Mouse (Mus musculus) lung, adult 2 months (tissue): ENCODE data around the gene Zfp663. TPM values are rescaled to one million over a fixed set of nuclear protein-coding genes. Genes with fewer than 3 reads are reported as not detected.

Experiments used
- DNase-seq: peaks from one replicate; pipeline ENCODE4 v3.0.0; 2022
- H3K4me1 ChIP-seq: fragments of 200-500 bp; 2 replicates; pipeline ENCODE4 v1.6.1; 2011; ENCODE audit warnings: low read length; ENCODE audit not compliant: control insufficient read depth, insufficient read depth
- H3K4me3 ChIP-seq: fragments of 200-500 bp; replicated peaks from 2 replicates; pipeline ENCODE3; 2011; ENCODE audit warnings: low read depth, mild to moderate bottlenecking, control low read depth, low read length; ENCODE audit errors: extremely low read depth
- CTCF ChIP-seq: fragments of 200-500 bp; IDR thresholded peaks from 2 replicates; pipeline ENCODE4 v1.5.1; 2011; ENCODE audit warnings: mild to moderate bottlenecking, low read length, control low read depth; ENCODE audit not compliant: insufficient read depth
- POLR2A ChIP-seq: fragments of 200-500 bp; IDR thresholded peaks from 2 replicates; pipeline ENCODE4 v1.6.1; 2011; ENCODE audit warnings: low read depth, mild to moderate bottlenecking, control low read depth, low read length, borderline replicate concordance; ENCODE audit errors: extremely low read depth
- WGBS: fragments of 180-500 bp; shearing (Covaris S2); methylation state at CpG from one replicate; pipeline ENCODE4 v1.1.7; 2018; 5-methylcytosine and 5-hydroxymethylcytosine counted together
- polyA plus RNA-seq: library from polyadenylated mRNA; depleted of rRNA; stranded (reverse); fragments of >200 nt; gene quantifications from 2 replicates; pipeline ENCODE4 v1.2.3, GENCODE M21; 2012; rRNA removed

Zfp663 gene
- polyA plus RNA-seq, 1 experiment: 1.3 TPM

DNA sequence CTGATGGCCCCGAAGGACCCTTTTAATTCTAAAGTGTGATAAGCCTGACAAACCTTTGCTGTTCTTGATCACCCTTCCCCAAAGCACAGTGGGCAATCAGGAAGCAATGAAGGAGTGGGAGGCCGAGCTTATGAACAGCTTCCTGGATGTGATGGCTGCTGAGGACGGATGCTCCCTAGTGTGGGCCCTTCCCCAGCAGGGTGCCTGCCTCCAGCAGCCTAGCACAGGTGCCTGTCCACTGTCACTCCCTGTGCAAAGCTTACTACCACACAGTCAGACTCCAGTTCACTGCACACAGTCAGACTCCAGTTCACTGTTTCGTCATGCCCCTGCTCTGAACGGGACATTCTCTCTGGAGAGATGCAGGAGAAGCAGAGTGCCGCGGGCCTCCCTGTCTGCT lies 56.1 kb downstream of the Zfp663 start:
- H3K4me3 ChIP-seq: no peak overlapping the region
- no peak for DNase-seq
- H3K4me1 ChIP-seq: peaks cover 7% of the 10 kb centered on the region
- TF ChIP-seq POLR2A (no peak), CTCF (no peak)
- WGBS: 73% methylated on average over 7 of the region's 7 CpGs

DNA sequence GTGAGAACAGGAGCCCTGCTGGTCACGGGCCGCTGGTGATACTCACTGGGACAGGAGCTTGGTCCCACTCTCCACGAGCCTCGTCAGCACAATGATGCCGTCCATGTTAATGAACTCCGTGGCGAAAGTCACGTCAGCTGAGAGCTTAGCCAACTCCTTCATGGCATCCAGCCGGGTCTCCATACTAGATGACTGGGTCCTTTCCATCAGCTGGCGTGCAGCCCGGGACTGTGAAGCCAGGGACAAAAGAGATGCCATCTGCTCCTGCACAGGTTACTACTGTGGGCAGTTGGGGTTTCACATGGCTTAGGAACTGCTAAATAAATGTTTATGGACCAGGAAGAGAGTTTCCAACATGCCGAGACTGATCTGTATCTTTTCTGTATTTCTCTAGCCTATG lies 57.0 kb downstream of the Zfp663 start:
- 88% methylated on average over 12 of the region's 12 CpGs for WGBS
- TF ChIP-seq CTCF (no peak), POLR2A (no peak)
- Histone ChIP-seq H3K4me3 (no peak overlapping the region), H3K4me1 (no peaks in the 10 kb centered on the region)
- DNase-seq: no peak

DNA sequence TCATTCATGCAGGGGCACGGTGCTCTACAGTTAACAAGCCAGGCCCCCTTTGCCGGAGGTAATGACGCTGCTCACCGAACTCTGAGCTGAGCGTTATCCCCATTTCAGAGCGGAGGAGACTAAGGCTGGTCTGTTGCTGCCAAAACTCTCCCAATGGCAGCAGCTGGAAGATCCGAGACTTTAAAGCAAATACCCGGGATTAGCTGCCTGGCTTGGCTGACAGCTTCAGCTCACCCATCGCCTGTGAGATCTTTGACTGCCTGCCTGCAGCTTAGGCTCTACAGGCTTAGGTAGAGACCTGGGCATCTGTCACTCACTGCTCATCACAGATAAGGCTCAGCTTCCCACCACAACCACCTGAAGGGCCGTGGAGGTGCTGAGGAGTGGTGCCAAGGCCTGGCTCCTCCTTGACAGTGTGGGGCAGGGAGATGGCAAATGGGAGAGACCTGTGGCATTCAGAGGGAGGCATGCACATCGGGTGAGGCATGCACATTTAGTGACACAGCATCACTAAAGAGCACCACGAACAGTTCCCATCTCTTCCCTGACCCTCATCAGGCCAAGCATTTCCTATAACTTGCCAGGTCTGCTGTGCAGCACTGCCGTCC lies 57.6 kb downstream of the Zfp663 start:
- H3K4me3 ChIP-seq: no peak overlapping the region
- H3K4me1 ChIP-seq: no peaks in the 10 kb centered on the region
- TF ChIP-seq CTCF (no peak), POLR2A (no peak)
- no peak for DNase-seq
- 84% methylated on average over 13 of the region's 13 CpGs for WGBS

DNA sequence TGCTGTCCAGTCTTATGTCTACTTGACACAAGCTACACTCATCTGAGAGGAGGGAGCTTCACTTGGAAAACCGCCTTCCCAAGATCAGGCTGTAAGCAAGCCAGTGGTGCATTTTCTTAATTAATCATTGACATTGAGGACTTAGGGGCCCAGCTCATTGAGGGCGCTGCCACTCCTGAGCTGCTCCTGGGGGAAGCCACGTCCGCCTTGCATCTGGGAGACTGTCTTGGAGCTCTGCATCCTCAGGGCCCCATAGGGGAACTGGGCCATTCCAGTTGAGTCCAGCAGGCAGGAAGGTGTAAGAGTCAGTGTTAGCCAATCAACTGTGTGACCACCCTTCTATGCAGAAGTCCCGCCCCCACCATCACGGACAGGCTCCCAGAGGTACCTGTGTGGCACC lies 60.7 kb downstream of the Zfp663 start:
- no peak for DNase-seq
- TF ChIP-seq CTCF (no peak), POLR2A (no peak)
- Histone ChIP-seq H3K4me3 (no peak overlapping the region), H3K4me1 (no peaks in the 10 kb centered on the region)
- WGBS: 88% methylated on average over 6 of the region's 6 CpGs

DNA sequence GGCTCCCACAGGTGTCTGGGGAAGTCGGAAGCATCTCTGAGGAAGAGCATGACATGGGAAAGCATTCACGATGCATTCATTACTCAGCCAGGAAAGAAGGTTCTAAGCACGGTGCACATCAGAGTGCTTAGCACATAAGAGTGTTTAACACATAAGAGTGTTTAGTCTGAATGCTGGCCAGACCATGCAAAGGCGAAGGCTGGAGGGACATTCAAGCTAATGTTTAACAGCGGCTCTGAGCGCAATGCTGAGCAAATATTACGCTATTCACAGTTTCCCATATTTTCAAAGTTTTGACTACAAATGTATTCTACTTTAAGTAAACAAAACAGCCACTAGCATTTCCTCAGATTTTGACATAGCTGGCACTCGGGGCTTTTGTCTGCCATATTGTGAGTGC lies 63.1 kb downstream of the Zfp663 start:
- no peak overlapping the region for H3K4me3 ChIP-seq
- DNase-seq: no peak
- WGBS: 70% methylated on average over 8 of the region's 8 CpGs

DNA sequence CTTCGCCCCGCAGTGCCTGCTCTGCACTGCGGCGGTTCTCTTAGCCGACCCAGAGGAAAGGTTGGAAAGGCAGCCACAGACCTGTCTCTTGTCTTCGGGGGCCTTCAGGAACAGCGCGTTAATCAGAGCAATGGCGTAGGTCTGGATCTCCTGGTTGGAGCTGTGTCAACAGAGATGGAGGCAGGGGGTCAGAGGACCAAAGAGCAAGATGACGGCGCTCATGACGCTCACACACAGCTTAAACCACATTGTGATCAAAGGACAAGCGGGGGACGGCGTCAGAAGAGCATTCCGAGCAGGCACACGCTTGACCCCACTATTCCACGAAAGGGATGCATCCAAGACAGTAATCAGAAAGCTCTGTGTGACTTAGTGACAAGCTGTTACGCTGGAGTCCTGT lies 63.7 kb downstream of the Zfp663 start:
- no peak for DNase-seq
- TF ChIP-seq CTCF (no peak), POLR2A (no peak)
- H3K4me3 ChIP-seq: no peak overlapping the region
- no peaks in the 10 kb centered on the region for H3K4me1 ChIP-seq
- WGBS: 79% methylated on average over 19 of the region's 19 CpGs

More for the DNA sequence above, 63.1 kb downstream of the Zfp663 start:
- no peaks in the 10 kb centered on the region for H3K4me1 ChIP-seq
- TF ChIP-seq CTCF (no peak), POLR2A (no peak)

DNA sequence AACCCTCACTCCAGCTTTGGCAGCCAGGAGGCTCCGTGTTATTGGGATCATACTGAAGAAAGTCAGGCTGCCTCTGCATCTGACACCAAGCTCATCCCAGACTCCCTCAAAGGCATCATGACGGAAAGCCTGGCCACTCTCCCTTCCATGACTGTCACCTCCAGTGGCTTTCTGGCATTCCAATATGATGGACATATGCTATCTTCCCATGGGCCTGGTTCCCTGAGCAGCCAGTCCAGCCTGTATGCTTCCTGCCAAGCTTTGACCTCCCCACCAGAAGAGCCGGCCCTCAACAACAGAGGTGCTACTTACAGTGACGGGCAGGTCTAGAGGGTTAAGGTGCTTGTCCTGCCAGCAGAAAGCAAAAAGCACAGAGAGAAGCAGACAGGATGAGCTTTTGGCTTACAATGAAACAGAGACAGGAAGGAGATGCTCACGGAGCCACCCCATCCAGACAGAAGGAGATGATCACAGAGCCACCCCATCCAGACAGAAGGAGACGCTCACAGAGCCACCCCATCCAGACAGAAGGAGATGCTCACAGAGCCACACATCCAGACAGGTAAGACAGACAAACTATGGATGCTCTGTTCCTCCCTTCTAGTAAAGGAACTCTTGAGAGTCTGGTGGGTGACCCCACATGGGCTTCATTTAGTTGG lies 65.0 kb downstream of the Zfp663 start:
- no peak for DNase-seq
- 89% methylated on average over 6 of the region's 6 CpGs for WGBS
- H3K4me1 ChIP-seq: no peaks in the 10 kb centered on the region
- TF ChIP-seq CTCF: no peak
- TF ChIP-seq POLR2A: no peak
- no peak overlapping the region for H3K4me3 ChIP-seq

DNA sequence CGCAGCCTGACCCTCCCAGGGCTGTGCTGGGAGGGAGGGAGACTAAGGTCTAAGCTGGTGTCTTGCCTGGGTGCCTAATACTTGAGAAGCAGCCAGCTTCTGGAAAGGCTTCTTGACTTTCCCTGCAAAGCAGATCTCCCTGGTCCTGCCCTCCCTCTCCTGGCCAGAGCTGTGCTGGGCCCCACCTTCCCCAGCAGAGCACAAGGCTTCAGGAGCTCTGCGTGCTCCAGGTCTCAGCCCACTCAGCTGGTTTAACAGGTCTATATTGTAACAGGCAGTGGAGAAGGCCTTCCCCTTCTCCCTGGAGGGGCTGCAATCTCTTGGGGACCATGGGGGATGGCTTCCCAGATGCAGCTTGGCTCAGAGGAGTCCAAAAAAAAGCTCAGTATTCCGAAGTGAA lies 67.1 kb downstream of the Zfp663 start:
- no peak for DNase-seq
- Histone ChIP-seq H3K4me3 (no peak overlapping the region), H3K4me1 (no peaks in the 10 kb centered on the region)
- 71% methylated on average over 3 of the region's 3 CpGs for WGBS
- TF ChIP-seq POLR2A: no peak
- TF ChIP-seq CTCF: no peak

Other genes with a start within 250 kb of the Zfp663 start
- gene Cdh22, start 133.9 kb downstream of the Zfp663 start, polyA plus RNA-seq: 2.0 and 3.0 TPM in 2 replicates
- 52.3 and 55.0 TPM in 2 replicates for gene Slc35c2, start 80.9 kb downstream of the Zfp663 start, polyA plus RNA-seq
- 95.0 and 148 TPM in 2 replicates for gene Elmo2, start 42.2 kb downstream of the Zfp663 start, polyA plus RNA-seq
- 2.6 and 3.5 TPM in 2 replicates for gene Zfp334, start 19.5 kb upstream of the Zfp663 start, polyA plus RNA-seq
- gene Ocstamp, start 31.7 kb upstream of the Zfp663 start, polyA plus RNA-seq: 0.07 and 0.09 TPM in 2 replicates
- gene Slc13a3, start 104.5 kb upstream of the Zfp663 start, polyA plus RNA-seq: 3.1 and 3.4 TPM in 2 replicates
- gene Trp53rka, start 124.6 kb upstream of the Zfp663 start, polyA plus RNA-seq: 21.5 and 22.2 TPM in 2 replicates
- gene Slc2a10, start 135.1 kb upstream of the Zfp663 start, polyA plus RNA-seq: 8.9 and 10.1 TPM in 2 replicates
- gene Eya2, start 226.3 kb upstream of the Zfp663 start, polyA plus RNA-seq: 67.0 and 89.3 TPM in 2 replicates